Mouse (Mus musculus) cerebellum, adult 11-12 months (tissue): Measurements from ENCODE around the gene Arhgef3.
"Not testable (repeated sequence)": the region's sequence is repeated elsewhere in the genome, so short reads cannot be mapped to it uniquely, and the experiment has no call there.

Source experiments
- DNase-seq: peaks from one replicate; pipeline ENCODE4 v3.0.0; 2022

Arhgef3 gene

GRCm38 (mm10) chr14:27235897-27236553 is 121.3 kb downstream of the Arhgef3 start:
- DNase-seq = no peak

- peak; percentile 83 for DNase-seq
Observed at GRCm38 (mm10) chr14:27237522-27238187, 123.0 kb downstream of the Arhgef3 start.

- no peak for DNase-seq
Observed at GRCm38 (mm10) chr14:27238600-27239118, 124.0 kb downstream of the Arhgef3 start.

GRCm38 (mm10) chr14:27239551-27240091 is 124.9 kb downstream of the Arhgef3 start:
- no peak for DNase-seq

- DNase-seq = no peak
Observed at GRCm38 (mm10) chr14:27242253-27242652, 127.6 kb downstream of the Arhgef3 start.

- no peak for DNase-seq
Observed at GRCm38 (mm10) chr14:27242769-27243168, 128.1 kb downstream of the Arhgef3 start.

GRCm38 (mm10) chr14:27243585-27243984 is 128.9 kb downstream of the Arhgef3 start:
- DNase-seq = peak; percentile 43

- DNase-seq = no peak
Observed at GRCm38 (mm10) chr14:27244898-27245297, 130.2 kb downstream of the Arhgef3 start.

GRCm38 (mm10) chr14:27246424-27246823 is 131.7 kb downstream of the Arhgef3 start:
- DNase-seq = peak; percentile 61

- DNase-seq = not testable (repeated sequence)
Observed at GRCm38 (mm10) chr14:27246948-27247347, 132.2 kb downstream of the Arhgef3 start.

GRCm38 (mm10) chr14:27249121-27249520 is 134.4 kb downstream of the Arhgef3 start:
- DNase-seq = no peak

- DNase-seq = no peak
Observed at GRCm38 (mm10) chr14:27250281-27250789, 135.6 kb downstream of the Arhgef3 start.

- no peak for DNase-seq
Observed at GRCm38 (mm10) chr14:27253391-27253790, 138.7 kb downstream of the Arhgef3 start.

GRCm38 (mm10) chr14:27262349-27262748 is 147.7 kb downstream of the Arhgef3 start:
- no peak for DNase-seq

GRCm38 (mm10) chr14:27266601-27267000 is 151.9 kb downstream of the Arhgef3 start:
- no peak for DNase-seq

- peak; percentile 42 for DNase-seq
Observed at GRCm38 (mm10) chr14:27268137-27268536, 153.4 kb downstream of the Arhgef3 start.

GRCm38 (mm10) chr14:27268986-27269700 is 154.4 kb downstream of the Arhgef3 start:
- peak; percentile 78 for DNase-seq

GRCm38 (mm10) chr14:27269836-27270235 is 155.1 kb downstream of the Arhgef3 start:
- peak; percentile 95 for DNase-seq

- DNase-seq = peak; percentile 46
Observed at GRCm38 (mm10) chr14:27270466-27270865, 155.8 kb downstream of the Arhgef3 start.

GRCm38 (mm10) chr14:27271371-27272071 is 156.8 kb downstream of the Arhgef3 start:
- DNase-seq = peak; percentile 57

- no peak for DNase-seq
Observed at GRCm38 (mm10) chr14:27272072-27272834, 157.6 kb downstream of the Arhgef3 start.

GRCm38 (mm10) chr14:27272835-27273138 is 158.1 kb downstream of the Arhgef3 start:
- DNase-seq = no peak
